Mouse (Mus musculus) yolk sac, embryonic 10.5 days (tissue): ENCODE results near the gene Rab11fip4.

Experiments
- DNase-seq: peaks from one replicate; pipeline ENCODE4 v3.0.0-alpha.2; 2017; ENCODE audit warnings: low spot score

Gene Rab11fip4

GRCm38 (mm10) chr11:79590664-79591590 is at the start of gene Rab11fip4:
Rab11fip4 (plus strand) TSS chr11:79591212.
- no peak for DNase-seq

- no peak for DNase-seq
Measured at GRCm38 (mm10) chr11:79552622-79553021, 38.4 kb upstream of the Rab11fip4 start.

GRCm38 (mm10) chr11:79560536-79560935 is 30.5 kb upstream of the Rab11fip4 start:
- no peak for DNase-seq

GRCm38 (mm10) chr11:79563493-79563892 is 27.5 kb upstream of the Rab11fip4 start:
- DNase-seq, result no peak

GRCm38 (mm10) chr11:79566947-79567346 is 24.1 kb upstream of the Rab11fip4 start:
- no peak for DNase-seq

- no peak for DNase-seq
Measured at GRCm38 (mm10) chr11:79568197-79568911, 22.7 kb upstream of the Rab11fip4 start.

- DNase-seq, result no peak
Measured at GRCm38 (mm10) chr11:79570319-79570718, 20.7 kb upstream of the Rab11fip4 start.

GRCm38 (mm10) chr11:79573836-79574235 is 17.2 kb upstream of the Rab11fip4 start:
- no peak for DNase-seq

- DNase-seq, result no peak
Measured at GRCm38 (mm10) chr11:79575383-79576073, 15.5 kb upstream of the Rab11fip4 start.

- DNase-seq, result peak; percentile 45
Measured at GRCm38 (mm10) chr11:79577741-79578140, 13.3 kb upstream of the Rab11fip4 start.

GRCm38 (mm10) chr11:79580660-79581059 is 10.4 kb upstream of the Rab11fip4 start:
- DNase-seq, result no peak

- DNase-seq, result peak; percentile 26
Measured at GRCm38 (mm10) chr11:79581257-79581656, 9.8 kb upstream of the Rab11fip4 start.

- DNase-seq, result peak; percentile 29
Measured at GRCm38 (mm10) chr11:79584191-79584590, 6.8 kb upstream of the Rab11fip4 start.

- no peak for DNase-seq
Measured at GRCm38 (mm10) chr11:79589317-79590075, 1.5 kb upstream of the Rab11fip4 start.

- DNase-seq, result no peak
Measured at GRCm38 (mm10) chr11:79591591-79591975, 571 bp downstream of the Rab11fip4 start.

GRCm38 (mm10) chr11:79593495-79593894 is 2.5 kb downstream of the Rab11fip4 start:
- peak; percentile 34 for DNase-seq

GRCm38 (mm10) chr11:79610454-79610853 is 19.4 kb downstream of the Rab11fip4 start:
- no peak for DNase-seq

- no peak for DNase-seq
Measured at GRCm38 (mm10) chr11:79611011-79611666, 20.1 kb downstream of the Rab11fip4 start.

GRCm38 (mm10) chr11:79612046-79612600 is 21.1 kb downstream of the Rab11fip4 start:
- DNase-seq, result no peak

- no peak for DNase-seq
Measured at GRCm38 (mm10) chr11:79613084-79613483, 22.1 kb downstream of the Rab11fip4 start.

- no peak for DNase-seq
Measured at GRCm38 (mm10) chr11:79613711-79614110, 22.7 kb downstream of the Rab11fip4 start.
